Mouse (Mus musculus): Measurements from ENCODE around the gene Htr1d. TPM values are rescaled to one million over a fixed set of nuclear protein-coding genes. Genes with fewer than 3 reads are reported as not detected.
A peak's percentile ranks its signal among the peaks of the same experiment; 100 is the strongest.

Htr1d gene
- total RNA-seq (2021): under 1 TPM in 1 of 2 experiments, not detected in 1; 0.07 TPM
- long read RNA-seq, experiment 1: 0 reads
- long read RNA-seq, experiment 2: 0 reads

DNA sequence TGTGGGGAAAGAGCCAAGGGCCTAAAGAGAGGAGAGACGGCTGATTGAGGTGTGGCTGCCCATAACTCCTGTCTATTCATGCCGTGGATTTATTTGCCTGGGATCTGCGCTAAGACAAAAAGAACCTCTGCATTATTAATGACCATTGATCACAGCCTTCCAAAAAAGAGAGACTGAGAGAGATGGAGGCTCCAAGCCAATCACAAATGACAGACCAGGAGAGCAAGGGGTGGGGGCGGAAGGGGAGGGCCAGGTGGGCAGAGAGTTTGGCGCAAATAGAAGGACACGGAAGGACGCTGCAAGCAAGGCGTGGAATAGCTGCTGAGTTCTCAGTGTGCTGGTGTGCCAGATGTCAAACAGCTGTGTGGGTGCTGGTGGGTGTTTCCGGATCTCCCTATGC, at the start of gene Htr1d:
Gene Htr1d (plus strand): TSS at position 301 of the 400 bp plus-strand sequence.
- no peak for DNase-seq

DNA sequence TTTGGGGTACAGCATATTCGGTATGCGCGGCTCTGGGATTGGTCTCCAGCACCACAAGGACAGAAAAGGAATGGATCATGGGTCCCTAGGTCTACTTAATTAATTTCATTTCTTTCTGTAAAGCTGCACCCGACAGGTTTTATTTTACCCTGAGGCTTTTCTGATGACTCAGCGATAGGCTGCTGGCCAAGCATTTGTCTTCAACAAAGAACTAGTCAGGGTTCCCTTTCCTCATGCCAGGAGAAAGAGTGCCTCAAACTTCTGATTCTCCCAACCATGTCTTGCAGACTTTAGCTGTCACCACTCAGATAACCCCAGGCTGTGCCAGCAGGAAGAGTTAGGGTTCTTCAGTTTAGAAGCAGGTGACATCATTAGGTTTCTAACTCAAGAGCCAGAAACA, 46.3 kb upstream of the Htr1d start:
- no peak for DNase-seq

DNA sequence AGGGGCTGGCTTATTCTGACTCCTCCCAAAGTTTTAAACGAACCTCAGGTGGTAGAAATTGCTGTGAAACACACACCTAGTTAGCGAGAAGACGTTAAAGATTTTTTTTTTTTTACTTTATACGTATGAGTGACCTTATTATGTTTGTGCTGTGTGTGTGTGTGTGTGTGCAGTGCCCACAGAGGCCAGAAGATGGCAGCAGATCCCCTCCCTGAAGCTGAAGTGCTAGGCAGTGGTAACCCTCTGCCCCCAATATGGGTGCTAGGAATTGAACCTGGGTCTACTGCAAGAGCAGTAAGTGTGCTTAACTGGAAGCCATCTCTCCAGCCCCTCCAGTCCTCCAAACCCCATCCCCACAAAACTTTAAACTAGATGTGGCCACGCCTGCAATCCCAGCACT, 40.3 kb upstream of the Htr1d start:
- DNase-seq: no peak

DNA sequence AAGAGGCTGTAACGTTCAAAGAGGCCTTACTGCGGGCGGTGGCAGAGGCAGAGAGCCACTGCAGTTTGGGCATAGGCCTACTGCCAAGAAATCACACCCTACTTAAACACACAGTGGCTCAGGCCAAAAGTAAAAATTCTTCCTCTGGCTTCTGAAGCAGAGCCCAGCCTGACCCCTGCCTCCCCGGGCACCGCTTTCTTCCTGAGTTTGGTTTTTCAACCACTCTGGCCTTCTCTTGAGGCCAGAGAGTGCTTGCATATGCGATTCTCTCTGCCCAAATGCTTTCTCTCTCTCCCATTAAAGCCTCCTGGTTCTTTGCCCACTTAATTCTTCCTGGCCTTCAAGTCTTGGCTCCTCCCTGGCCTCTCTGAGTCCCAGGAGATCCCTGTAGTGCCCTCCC, 39.5 kb upstream of the Htr1d start:
- DNase-seq: no peak

DNA sequence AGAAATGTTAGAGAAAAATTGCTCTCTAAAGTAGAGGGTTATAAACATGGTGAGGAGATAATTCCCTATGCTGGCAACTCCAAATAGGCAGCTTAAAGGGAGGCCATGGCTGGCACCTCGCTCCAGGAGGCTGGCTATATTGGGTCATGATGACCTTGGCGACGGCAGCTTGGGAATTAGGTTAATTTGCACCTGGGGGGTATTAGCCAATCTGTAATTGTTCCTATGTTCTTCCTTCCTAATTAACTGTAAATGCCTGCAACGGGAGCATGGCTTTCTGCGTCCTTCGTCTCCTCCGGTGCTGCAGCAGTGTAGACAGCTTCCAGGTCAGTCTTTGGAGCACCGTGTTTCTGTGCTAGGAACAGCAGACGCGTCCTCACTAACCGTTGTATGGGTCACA, 36.1 kb upstream of the Htr1d start:
- no peak for DNase-seq

DNA sequence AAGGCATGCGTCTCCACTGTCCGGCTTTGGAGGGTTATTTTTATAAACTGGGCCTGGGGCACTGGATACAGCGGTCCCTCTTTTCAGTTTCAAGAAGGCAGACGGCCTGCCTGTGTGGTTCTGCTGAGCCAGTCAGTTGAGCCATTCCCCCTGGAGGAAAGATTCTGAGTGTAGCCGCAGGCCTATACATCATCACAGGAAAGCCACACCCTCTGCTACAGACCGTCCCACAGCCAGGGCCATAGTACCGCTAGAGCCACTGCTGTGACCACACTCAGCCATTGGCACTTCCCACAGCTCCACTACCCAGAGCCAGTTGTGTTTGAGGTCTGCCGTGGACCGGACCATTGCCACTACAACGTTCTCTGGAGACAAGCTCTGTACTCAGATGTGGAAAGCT, 21.5 kb upstream of the Htr1d start:
- no peak for DNase-seq

DNA sequence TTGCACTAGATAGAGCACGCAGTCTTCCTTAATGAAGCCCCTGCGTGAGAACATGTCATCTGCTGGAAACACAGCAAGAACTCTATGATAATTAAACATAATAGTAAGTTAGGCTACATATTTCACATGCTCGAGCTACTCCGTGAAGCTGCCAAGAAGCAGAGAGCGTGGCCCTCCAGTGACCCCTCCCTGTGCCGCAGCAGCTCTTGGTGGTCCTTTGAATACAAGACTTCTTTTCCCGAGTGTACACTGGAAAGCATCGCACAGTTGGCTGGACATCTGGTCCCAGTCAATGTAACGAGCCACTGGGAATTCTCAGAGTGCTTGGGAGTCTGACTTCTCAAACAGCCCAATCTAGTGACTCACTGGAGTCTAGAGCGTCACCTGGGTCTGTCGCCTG, 15.5 kb upstream of the Htr1d start:
- DNase-seq: no peak

DNA sequence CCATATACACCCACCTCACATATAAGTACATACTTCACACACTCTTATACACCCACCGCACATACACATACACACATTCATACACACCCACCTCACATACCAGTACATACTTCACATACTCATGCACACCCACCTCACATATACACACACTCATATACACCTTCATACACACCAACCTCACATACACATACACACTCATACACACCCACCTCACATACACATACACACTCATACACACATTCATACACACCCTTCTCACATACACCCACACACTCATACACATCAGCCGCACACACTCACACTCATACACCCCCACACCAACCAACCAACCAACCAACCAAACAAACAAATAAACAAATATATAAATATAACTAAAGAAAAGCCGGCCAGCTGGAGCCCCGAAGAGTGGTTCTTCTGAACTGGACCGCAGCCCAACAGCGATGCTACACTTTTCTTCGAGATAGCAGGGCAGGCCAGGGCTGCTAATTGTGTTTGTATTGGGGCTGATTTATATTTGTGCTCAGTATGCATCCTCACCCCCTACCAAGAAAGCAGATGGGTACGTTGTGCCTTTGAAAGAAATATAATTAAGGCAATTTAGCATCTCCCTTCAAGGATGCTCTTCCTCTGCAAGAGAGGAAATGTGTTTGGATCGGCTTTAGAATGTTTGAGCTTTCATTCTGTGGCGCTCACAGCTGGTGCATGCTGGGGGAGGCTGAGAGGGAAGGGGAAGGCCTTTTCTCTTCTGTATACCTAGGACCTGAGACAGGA, 11.1 kb upstream of the Htr1d start:
- no peak for DNase-seq

DNA sequence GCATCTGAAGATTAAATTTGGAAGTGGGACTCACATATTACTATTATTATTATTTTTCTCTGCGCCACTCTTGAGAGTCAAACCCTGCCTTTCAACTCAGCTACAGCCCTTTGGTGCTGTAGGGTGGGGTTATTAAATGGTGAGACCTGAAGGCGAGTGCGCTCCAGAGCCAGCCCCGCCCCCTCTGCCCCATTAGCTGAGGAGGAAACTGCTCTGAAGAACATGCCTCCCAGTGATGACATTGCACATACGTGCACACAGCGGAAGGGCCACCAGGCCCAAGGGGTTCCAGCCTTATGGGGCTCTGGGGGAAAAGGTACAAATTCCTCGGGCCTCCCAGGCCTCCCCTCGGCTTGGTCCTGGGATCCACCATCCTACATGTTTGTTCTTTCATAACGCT, 7.8 kb upstream of the Htr1d start:
- DNase-seq: no peak

DNA sequence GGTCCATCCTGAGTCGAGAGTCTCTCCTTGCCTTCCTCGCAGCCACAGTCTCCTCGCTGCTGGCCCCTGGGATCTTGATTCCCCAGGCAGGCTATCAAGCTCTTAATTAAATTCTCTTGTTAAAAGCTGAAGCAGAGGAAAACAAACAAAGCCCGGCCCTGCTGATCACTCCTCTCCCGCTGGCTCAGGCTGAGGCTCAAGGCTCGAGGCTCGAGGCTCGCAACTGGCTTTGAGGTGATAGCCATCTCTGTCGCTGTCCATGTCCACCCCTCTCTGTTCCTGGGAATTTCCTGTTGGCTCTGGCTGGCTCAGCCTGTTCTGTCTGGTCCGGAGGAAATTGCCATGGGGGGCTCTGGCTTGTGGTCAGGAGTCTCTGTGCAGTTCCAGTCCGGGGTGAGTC, 4.4 kb upstream of the Htr1d start:
- DNase-seq: no peak

DNA sequence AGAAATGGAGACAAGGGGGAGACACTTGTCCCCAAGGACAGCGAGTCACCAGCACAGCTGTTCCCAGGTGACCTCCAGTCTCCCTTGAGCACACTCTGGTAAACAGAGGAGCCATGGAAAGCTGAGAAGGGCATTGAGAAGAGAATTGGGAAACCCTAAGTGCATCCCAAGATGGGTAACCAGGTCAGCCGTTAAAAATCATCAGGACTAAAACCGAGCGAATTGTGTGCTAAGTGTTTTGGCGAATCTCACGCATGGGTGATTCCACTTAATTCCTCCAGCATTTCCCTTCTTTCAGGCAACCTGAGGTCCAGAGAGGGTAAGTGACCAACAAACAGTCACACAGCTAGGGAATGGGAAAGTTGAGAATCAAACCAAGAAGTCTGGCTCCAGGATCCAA, 3.9 kb upstream of the Htr1d start:
- DNase-seq: no peak

DNA sequence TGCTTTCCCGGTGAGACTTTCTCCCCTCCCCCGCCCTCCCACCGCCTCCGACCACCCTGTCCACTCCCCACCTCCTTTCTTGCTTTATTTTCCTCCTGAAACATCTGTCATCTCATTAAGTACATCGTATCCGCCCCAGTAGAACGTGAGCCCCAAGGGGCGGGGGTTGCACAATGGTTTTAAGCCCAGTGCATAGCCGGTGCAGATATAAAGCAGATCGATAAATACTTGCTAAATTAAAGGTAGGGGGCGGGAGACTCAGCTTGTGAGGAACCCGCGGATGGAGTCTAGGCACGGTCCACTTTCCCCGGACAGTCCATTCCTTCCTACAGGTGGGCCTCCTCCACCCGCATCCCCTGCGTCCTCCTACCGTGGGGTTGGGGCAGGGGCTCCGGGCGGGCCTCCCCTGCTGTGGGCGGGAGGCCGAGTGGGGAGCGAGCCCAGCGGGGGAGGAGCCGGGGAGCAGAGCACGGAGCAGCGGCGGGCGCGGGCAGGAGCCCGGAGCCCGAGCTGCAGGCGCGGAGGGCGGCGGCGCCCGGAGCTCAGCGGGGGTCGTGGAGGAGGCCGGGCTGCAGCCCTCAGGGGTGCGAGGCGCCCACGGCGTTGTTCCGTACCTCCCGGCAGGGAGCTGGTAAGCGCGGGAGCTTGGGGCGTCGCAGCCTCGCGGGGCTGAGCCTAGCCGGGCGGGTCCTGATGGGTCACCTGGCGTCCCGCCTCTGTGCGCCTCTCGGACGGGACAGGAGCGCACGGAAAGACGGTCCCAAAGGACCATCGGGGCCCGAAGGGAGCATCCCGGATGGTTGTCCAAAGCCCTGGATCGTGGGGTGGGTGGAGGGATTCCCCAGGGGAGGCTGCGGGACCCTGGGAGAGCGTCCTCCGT, 1.0 kb downstream of the Htr1d start:
- DNase-seq: no peak

DNA sequence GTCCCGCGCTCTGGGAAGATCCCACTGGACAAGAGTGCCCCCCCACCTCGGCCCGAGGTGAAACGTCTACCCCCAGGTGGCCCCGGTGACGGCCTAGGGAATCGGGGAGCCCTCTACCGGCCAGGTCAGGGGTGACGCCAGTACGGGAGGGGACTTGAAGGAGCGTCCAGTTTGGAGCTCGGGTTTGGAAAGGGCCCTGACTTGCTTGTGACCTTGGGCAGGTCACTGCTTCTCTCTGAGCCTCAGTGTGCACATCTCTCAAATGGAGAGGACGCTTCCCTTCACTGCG, 1.6 kb downstream of the Htr1d start:
- peak; percentile 20 for DNase-seq

DNA sequence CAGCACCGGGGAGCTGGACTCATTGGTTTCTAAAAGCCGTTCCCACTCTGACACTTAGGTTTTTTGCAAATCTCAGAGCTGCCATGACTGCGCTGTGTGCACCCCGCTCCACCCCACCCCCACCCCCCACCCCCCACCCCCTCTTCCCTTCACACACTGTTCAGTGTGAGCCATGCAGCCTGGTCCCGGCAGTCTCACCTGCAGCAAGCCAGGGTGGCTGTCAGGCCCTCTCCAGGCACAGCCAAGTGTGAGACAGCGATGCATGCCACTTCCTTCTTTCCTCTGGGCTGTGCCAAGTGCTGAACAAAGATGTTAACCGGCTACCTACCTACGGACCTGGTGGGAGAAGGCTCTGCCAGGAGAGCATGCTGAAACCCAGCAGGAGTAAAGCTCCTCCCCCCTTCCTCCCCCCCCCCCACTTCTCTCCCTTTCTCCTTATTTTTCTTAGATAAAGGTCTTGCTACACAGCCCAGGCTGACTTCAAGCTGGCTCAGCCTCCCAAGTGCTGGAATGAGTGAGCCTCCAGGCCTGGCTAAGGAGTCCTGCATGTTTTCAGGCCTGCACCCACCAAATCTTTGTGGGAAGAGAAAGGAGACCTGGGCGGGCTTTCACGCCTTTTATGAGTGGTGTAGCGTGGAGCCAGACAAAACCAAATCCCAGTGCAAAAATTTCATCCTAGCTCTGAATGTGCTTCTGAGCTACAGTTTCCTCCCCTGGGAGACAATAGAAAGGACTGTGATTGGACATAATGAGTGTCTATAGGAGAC, 7.5 kb downstream of the Htr1d start:
- no peak for DNase-seq

DNA sequence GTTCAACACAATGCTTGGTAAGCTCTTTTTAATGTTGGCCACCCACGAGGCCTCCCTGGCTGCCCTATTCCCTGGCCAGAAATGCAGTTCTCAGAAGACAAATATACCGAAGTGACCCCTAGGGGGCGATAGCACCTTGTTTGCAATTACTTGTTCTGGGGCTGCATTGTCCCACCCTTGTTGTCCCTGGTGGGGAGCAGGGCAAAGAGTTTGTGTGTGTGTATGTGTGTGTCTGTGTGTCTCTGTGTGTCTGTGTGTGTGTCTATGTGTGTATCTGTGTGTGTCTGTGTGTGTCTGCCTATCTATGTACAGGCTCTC, 8.0 kb downstream of the Htr1d start:
- peak; percentile 63 for DNase-seq

DNA sequence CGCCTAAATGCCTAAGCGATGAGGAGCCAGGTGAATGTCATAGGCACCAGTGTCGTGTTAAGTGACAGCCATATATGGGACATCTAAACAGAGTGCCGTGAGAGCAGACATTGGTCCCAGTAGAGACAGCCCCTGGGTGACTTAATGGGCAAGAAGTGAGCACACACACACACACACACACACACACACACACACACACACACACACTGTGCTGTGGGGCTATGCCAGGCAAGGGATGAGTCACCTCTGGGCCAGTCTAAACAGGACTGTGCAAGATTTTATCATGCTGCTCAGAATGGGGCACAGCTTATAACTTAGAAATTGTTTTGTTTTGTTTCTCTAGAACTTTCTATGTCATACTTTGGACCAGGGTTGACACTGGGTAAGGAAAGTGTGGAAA, 10.7 kb downstream of the Htr1d start:
- no peak for DNase-seq

DNA sequence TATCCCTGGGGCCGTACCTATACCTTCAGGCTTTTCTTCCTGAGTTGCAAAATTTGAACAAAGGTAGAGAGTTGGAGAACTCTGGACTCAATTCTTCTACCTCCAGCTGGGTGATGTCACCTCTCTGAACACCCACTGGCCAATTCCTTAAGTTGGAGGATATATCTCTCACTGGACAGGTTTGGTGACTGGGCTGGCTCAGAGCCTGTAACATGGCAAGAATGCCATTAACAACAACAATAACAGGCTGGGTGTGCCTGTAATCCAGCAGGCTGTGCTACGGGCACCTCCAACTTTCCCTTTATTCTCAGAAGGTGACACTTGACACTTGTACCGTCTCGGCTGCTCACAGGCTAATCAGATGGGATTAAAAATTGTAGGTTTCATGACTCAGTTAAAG, 15.8 kb downstream of the Htr1d start:
- no peak for DNase-seq

DNA sequence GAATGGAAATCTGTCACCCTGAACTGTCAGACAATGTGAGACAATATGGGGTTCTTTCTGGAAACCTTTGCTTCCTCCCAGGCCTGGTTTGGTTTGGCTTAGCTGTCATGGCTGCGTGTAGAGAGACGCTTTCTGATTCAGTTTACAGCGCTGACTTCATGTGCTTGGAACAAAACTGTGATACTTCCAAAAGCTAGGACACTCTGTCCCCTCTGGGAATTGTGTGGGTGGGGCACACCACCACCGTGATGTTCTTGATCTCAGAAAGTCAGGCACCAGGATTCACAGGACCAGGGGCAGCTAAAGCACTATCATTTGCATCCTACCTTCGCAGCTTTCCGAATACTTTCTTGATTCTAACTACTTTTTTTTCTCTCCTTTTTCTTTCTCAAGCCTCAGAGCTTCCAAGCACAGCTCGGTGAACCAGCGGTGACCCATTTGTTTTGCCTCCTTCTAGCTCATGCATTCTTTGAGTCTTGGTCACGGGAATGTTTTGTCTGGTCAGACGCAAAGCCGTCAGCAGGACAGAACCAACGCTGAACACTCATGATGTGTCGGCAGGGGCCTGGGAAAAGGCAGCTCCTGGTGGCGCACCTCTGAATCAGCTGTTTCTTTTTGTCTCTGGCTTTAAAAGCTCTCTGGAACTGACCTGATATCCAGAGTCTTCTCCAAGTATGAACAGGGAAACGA, 18.2 kb downstream of the Htr1d start:
- no peak for DNase-seq

DNA sequence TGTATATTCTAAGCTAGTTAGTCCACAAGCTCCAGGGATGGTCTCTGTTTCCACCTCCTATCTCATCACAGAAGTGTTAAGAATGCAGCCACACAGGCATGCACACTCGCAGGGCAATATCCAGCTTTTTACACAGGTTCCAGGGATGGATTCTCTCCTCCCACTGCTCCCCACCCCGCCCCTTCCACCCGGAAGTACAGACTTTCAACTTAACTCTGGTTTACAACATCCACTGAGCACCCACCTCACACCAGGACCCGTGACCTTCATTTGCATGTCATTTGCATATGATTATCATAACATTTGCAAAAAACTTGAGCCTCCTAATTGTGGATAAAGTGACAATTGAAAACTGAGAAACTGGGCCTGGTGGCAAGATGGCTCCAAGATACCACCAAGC, 21.2 kb downstream of the Htr1d start:
- no peak for DNase-seq

DNA sequence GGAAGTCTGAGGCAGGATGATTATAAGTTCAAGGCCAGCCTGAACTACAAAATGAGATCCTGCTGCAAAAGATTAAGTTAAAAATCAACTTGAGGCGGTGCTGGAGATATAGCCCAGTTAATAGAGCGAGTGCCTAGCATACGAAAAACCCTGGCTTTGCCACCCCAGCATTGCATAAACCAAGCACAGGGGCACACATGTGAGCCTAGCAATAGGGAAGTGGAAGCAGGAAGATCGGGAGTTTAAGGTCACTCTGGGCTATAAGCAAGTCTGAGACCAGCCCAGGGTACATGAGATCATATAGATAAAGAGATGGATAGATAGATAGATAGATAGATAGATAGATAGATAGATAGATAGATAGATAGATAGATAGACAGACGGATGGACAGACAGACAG, 26.5 kb downstream of the Htr1d start:
- DNase-seq: no peak

DNA sequence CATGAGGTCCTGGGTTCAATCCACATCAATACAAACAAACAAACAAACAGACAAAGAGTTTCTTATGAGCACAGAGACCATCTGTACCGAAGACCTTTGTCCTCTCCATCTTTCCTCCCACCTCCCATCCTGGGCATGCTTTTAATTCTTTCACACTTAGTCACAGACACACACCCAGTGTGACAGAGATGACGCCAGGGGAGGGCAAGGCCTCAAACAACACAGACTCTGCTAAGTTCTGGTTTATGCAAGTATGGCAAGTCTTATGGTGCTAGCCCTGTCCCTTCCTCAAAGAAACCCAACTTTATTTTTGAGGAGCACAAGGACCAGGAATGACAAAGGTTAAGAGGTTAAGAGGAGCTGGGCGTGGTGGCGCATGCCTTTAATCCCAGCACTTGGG, 26.9 kb downstream of the Htr1d start:
- no peak for DNase-seq

DNA sequence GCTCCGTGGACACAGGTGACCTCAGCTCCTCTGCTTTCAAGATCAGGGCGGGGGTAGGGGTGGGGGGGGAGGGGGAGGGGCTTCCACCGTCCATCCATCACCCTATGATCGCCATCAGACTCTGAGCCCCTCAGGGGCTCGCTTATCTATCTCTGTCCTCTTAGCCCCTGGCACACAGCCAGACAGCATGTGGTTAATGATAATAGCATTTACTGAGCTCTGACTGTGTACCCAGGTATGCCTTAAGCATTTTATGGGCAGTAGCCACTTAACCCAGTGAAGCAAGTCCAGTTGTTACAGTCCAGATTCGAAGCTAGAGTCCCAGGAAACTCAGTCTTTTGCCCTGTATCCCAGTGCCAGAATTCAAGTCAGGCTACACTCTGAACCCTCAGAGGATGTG, 28.2 kb downstream of the Htr1d start:
- no peak for DNase-seq

DNA sequence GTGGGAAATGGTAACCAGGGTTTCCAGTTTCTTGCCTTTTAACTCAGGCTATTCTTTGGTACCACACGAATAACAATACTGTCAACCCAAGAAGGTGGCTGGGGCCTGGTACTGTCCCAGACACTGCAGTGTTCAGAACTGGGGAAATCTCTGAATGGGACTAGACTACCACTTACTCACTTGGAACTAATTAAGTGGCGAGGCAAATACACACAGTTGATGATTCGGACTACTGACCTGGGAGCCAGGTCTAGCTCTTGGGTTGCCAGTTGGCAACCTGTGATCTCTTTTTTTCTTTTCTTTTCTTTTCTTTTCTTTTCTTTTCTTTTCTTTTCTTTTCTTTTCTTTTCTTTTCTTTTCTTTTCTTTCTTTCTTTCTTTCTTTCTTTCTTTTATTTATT, 29.0 kb downstream of the Htr1d start:
- DNase-seq: no peak

Measured in gastrocnemius, postnatal 10 days (tissue).